In genomic region chr15:37036481-37037156, GRCm38 (mm10) we compare ENCODE assay signal across 8 mouse cellular contexts. TPM values are rescaled to one million over a fixed set of nuclear protein-coding genes. Genes with fewer than 3 reads are reported as not detected.
DNase-seq lines count a peak whose midpoint lies in the region; ATAC-seq lines count a peak whose summit lies in the region.

No protein-coding gene starts in this region.

- no peak for ATAC-seq in hindbrain, embryonic 13.5 days (ENCODE audit: low FRiP score)
- no peak for ATAC-seq in hindbrain, embryonic 12.5 days (ENCODE audit: low FRiP score)

- H3K4me3 ChIP-seq in hindbrain, embryonic 13.5 days, result no peak overlapping the region
- no peak overlapping the region for H3K4me3 ChIP-seq in hindbrain, embryonic 12.5 days

- no peaks in the 10 kb centered on the region for H3K27me3 ChIP-seq in hindbrain, embryonic 13.5 days
- no peaks in the 10 kb centered on the region for H3K27me3 ChIP-seq in hindbrain, embryonic 12.5 days

- peak; percentile 32 to 36 for DNase-seq in right cerebral cortex, adult 2 months (ENCODE audit: low spot score in 2 of 2)
- no peak for DNase-seq in right cerebral cortex, postnatal 25 days
- DNase-seq in kidney, postnatal 14 days, result peak; percentile 28
- peak; percentile 76 for DNase-seq in telencephalon, adult 2 months (ENCODE audit: low read depth, low spot score)
- DNase-seq in adrenal gland, adult (ENCODE audit: inconsistent age in 2 of 2, low spot score in 1 of 2), result no peak
- no peak for DNase-seq in cerebellum, postnatal 36 days

- 0 out of 2 replicates have a peak, but pooled peaks cover 7% of the 10 kb centered on the region for H3K4me1 ChIP-seq in hindbrain, embryonic 13.5 days (replicated peaks)
- H3K4me1 ChIP-seq in hindbrain, embryonic 12.5 days, result peaks cover 3% of the 10 kb centered on the region

- no peak overlapping the region for H3K9ac ChIP-seq in hindbrain, embryonic 13.5 days
- no peak overlapping the region for H3K9ac ChIP-seq in hindbrain, embryonic 12.5 days

- no peaks in the 10 kb centered on the region for H3K9me3 ChIP-seq in hindbrain, embryonic 13.5 days
- no peaks in the 10 kb centered on the region for H3K9me3 ChIP-seq in hindbrain, embryonic 12.5 days (replicated peaks)

- no peak overlapping the region for H3K4me2 ChIP-seq in hindbrain, embryonic 13.5 days
- H3K4me2 ChIP-seq in hindbrain, embryonic 12.5 days (replicated peaks), result no peak overlapping the region

- peak overlapping the region; percentile 52; the same call in 1 of the 2 replicates for H3K27ac ChIP-seq in hindbrain, embryonic 13.5 days
- H3K27ac ChIP-seq in hindbrain, embryonic 12.5 days, result no peak overlapping the region

- WGBS in hindbrain, embryonic 13.5 days, result 67% methylated on average over 7 of the region's 7 CpGs
- 59% methylated on average over 7 of the region's 7 CpGs for WGBS in hindbrain, embryonic 12.5 days

- H3K36me3 ChIP-seq in hindbrain, embryonic 13.5 days, result no peaks in the 10 kb centered on the region
- H3K36me3 ChIP-seq in hindbrain, embryonic 12.5 days, result no peaks in the 10 kb centered on the region

RNA-seq across cellular contexts. Expression of gene Zfp706, which starts 29.0 kb away (rescaled TPM):
- polyA plus RNA-seq in hindbrain, embryonic 13.5 days (2015; fragmentation: Nextera tagmentation; extraction: Ambion mirVana), result 446 and 459 TPM in 2 replicates
- polyA plus RNA-seq in hindbrain, embryonic 12.5 days (2016; fragmentation: Nextera tagmentation; extraction: Ambion mirVana), result 417 and 440 TPM in 2 replicates

Comparison
In these comparisons a context has a peak if more than half of its experiments do, and no peak if none do; other contexts are left out.
1. DNase-seq: peak in right cerebral cortex, adult 2 months (2 of 2), kidney, postnatal 14 days (single experiment) and telencephalon, adult 2 months (single experiment); none in right cerebral cortex, postnatal 25 days (single experiment), adrenal gland, adult (0 of 2) and cerebellum, postnatal 36 days (0 of 2).